Mouse (Mus musculus): Measurements from ENCODE around the gene Gm21992.
A peak's percentile ranks its signal among the peaks of the same experiment; 100 is the strongest.

GRCm38 (mm10) chr19:4720671-4721244 lies 90.7 kb downstream of the Gm21992 start:
- TF ChIP-seq EP300 (IDR thresholded peaks at IDR 0.05; ENCODE audit: insufficient read depth, low read depth, low read length) (0 out of 2 replicates have a peak, but pooled peaks have one; percentile 29), POLR2A (IDR thresholded peaks at IDR 0.05; ENCODE audit: insufficient read depth, low read length) (no peak), CTCF (IDR thresholded peaks at IDR 0.05; ENCODE audit: low read depth, low read length) (no peak)

All from ES-Bruce4 (cell line).